Mouse (Mus musculus) thymus, adult 2 months (tissue): Measurements from ENCODE around the gene Spocd1.

Experiments used
- CTCF ChIP-seq: fragments of 200-500 bp; IDR thresholded peaks from 2 replicates; pipeline ENCODE4 v1.5.1; 2012; ENCODE audit warnings: mild to moderate bottlenecking, control low read depth, low read length, moderate library complexity, borderline replicate concordance; ENCODE audit not compliant: control insufficient read depth, poor library complexity, insufficient read depth; ENCODE audit errors: extremely low read depth
- POLR2A ChIP-seq: fragments of 200-500 bp; IDR thresholded peaks from 2 replicates; pipeline ENCODE4 v1.6.1; 2012; ENCODE audit warnings: mild to moderate bottlenecking, low read length, control low read depth, moderate library complexity; ENCODE audit not compliant: control insufficient read depth, poor library complexity, insufficient read depth; ENCODE audit errors: extremely low read depth

DNA sequence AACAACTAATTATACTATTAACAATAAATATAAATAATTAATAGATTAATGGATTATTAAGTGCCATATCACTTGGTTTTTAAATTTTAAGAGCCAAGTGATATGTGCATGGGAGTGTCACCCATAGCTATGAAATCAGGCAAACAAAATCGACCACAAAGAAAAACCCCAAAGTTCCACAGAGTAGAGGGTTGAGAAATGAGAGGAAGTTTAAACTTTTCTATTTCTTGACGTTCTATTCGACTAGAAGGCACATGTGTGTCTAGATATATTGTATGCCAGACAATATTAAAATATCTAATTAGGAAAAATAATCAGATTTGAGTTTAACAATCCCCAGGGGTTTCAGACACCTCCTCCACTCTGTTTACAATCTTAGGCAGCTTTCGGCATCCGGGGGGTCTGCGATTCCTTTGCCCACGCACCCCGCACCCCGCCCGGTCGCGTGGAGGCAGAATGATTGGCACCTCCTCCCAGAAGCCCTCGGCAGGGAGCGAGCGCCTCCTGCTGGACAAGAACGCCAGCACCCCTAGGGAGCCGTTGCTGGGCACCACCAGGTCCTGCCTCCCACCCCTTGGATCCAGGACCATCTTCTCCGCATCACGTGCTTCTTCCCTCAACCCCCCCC is 811 bp upstream of the Spocd1 start:
- peak; percentile 97 for TF ChIP-seq CTCF
- no peak for TF ChIP-seq POLR2A
